Mouse (Mus musculus): Measurements from ENCODE around the gene Nek5. TPM values are rescaled to one million over a fixed set of nuclear protein-coding genes. Genes with fewer than 3 reads are reported as not detected.
A peak's percentile ranks its signal among the peaks of the same experiment; 100 is the strongest.

Gene Nek5
- total and polyA plus RNA-seq, 3 experiments: 0.04 TPM; not detected in 2

GRCm38 (mm10) chr8:22056850-22057249 lies 68.0 kb downstream of the Nek5 start:
- Histone ChIP-seq H3K36me3 (ENCODE audit: control insufficient read depth in 1 of 2, insufficient read depth in 2 of 2, low read length in 2 of 2) (peaks cover 0 to 38% of the 10 kb centered on the region in 2 experiments; a peak in 3 of 4 replicates), H3K79me2 (ENCODE audit: control insufficient read depth, insufficient read depth, low read length, poor library complexity) (peaks cover 76% of the 10 kb centered on the region), H3K4me1 (ENCODE audit: control insufficient read depth in 1 of 2, insufficient read depth in 2 of 2, low read length in 2 of 2) (peaks cover 14 to 32% of the 10 kb centered on the region in 2 experiments), H3K4me3 (ENCODE audit: control insufficient read depth in 1 of 2, insufficient read depth in 1 of 2, low read depth in 2 of 2, low read length in 2 of 2) (peak overlapping the region; percentile 50 to 92), H3K27ac (ENCODE audit: control insufficient read depth, low read depth, low read length) (peak overlapping the region; percentile 99), H3K9ac (ENCODE audit: control insufficient read depth, low read depth, low read length, poor library complexity, severe bottlenecking) (peak overlapping the region; percentile 77), H3K9me3 (replicated peaks; ENCODE audit: insufficient read depth, low read length) (no peaks in the 10 kb centered on the region), H3K27me3 (ENCODE audit: control insufficient read depth in 1 of 2, insufficient read depth in 2 of 2, low read length in 2 of 2) (no peaks in the 10 kb centered on the region)
- peak; percentile 71 for TF ChIP-seq TCF12 (IDR thresholded peaks at IDR 0.05; ENCODE audit: low read depth, low read length)
- peak; percentile 34; the same call in 1 of the 2 replicates for TF ChIP-seq TAL1 (IDR thresholded peaks at IDR 0.05; ENCODE audit: low read length)
- no peak for TF ChIP-seq E2F4 (IDR thresholded peaks at IDR 0.05; ENCODE audit: borderline replicate concordance, low read depth, low read length)
- TF ChIP-seq BHLHE40 (IDR thresholded peaks at IDR 0.05; ENCODE audit: borderline replicate concordance, low read depth, low read length): peak; percentile 2; the same call in 1 of the 2 replicates
- peak; percentile 87 for TF ChIP-seq MXI1 (IDR thresholded peaks at IDR 0.05; ENCODE audit: low read depth, low read length)
- TF ChIP-seq SIN3A (IDR thresholded peaks at IDR 0.05; ENCODE audit: low read length): peak; percentile 88
- TF ChIP-seq ZMIZ1 (IDR thresholded peaks at IDR 0.05; ENCODE audit: low read depth, low read length): 0 out of 2 replicates have a peak, but pooled peaks have one; percentile 30
- peak; percentile 61; the same call in 1 of the 2 replicates for TF ChIP-seq MAZ (IDR thresholded peaks at IDR 0.05; ENCODE audit: low read depth, low read length)
- 0 out of 2 replicates have a peak, but pooled peaks have one; percentile 10 for TF ChIP-seq HCFC1 (IDR thresholded peaks at IDR 0.05; ENCODE audit: low read depth, low read length)
- TF ChIP-seq USF1 (IDR thresholded peaks at IDR 0.05; ENCODE audit: low read depth, low read length): no peak
- TF ChIP-seq POLR2A (IDR thresholded peaks at IDR 0.05; ENCODE audit: control insufficient read depth in 1 of 2, insufficient read depth in 1 of 2, low read depth in 1 of 2, low read length in 2 of 2, poor library complexity in 1 of 2): peak in 1 of 2 experiments; percentile 70; a peak in 2 of 4 replicates
- peak; percentile 82 to 88 for TF ChIP-seq EP300 (IDR thresholded peaks at IDR 0.05; ENCODE audit: low read depth in 1 of 2, low read length in 2 of 2)
- no peak for TF ChIP-seq UBTF (IDR thresholded peaks at IDR 0.05; ENCODE audit: borderline replicate concordance, insufficient read depth, low read depth, low read length)
- TF ChIP-seq RAD21 (IDR thresholded peaks at IDR 0.05; ENCODE audit: low read depth, low read length): no peak
- no peak for TF ChIP-seq RCOR1 (IDR thresholded peaks at IDR 0.05; ENCODE audit: low read depth, low read length)
- TF ChIP-seq JUND (IDR thresholded peaks at IDR 0.05; ENCODE audit: low read depth, low read length): peak; percentile 81; the same call in 1 of the 2 replicates
- TF ChIP-seq ETS1 (IDR thresholded peaks at IDR 0.05; ENCODE audit: low read depth, low read length): peak; percentile 85
- TF ChIP-seq ZC3H11A (IDR thresholded peaks at IDR 0.05; ENCODE audit: low read depth, low read length): no peak
- TF ChIP-seq TBP (IDR thresholded peaks at IDR 0.05; ENCODE audit: low read depth, low read length): peak; percentile 75
- TF ChIP-seq GATA1 (IDR thresholded peaks at IDR 0.05; ENCODE audit: low read depth, low read length): peak; percentile 81
- TF ChIP-seq POLR2AphosphoS2 (IDR thresholded peaks at IDR 0.05; ENCODE audit: low read length): no peak
- TF ChIP-seq MAX (IDR thresholded peaks at IDR 0.05; ENCODE audit: low read length): peak; percentile 89
- TF ChIP-seq NELFE (IDR thresholded peaks at IDR 0.05; ENCODE audit: low read depth, low read length): peak; percentile 49; the same call in 1 of the 2 replicates
- TF ChIP-seq CHD2 (IDR thresholded peaks at IDR 0.05; ENCODE audit: low read length): peak; percentile 44; the same call in 1 of the 2 replicates
- no peak for TF ChIP-seq MEF2A (IDR thresholded peaks at IDR 0.05; ENCODE audit: extremely low read depth, insufficient replicate concordance, low read depth, low read length, poor library complexity, severe bottlenecking)
- no peak for TF ChIP-seq CTCF (IDR thresholded peaks at IDR 0.05 in 2 of 3, conservative IDR thresholded peaks at IDR 0.05 in 1 of 3; ENCODE audit: control insufficient read depth in 1 of 3, insufficient read depth in 1 of 3, low read depth in 2 of 3, low read length in 3 of 3, poor library complexity in 1 of 3, severe bottlenecking in 1 of 3)
- TF ChIP-seq CHD1 (IDR thresholded peaks at IDR 0.05; ENCODE audit: low read depth, low read length): no peak
- TF ChIP-seq MYC (IDR thresholded peaks at IDR 0.05; ENCODE audit: low read depth, low read length): peak; percentile 95
- peak; percentile 92 for DNase-seq (ENCODE audit: low read depth, low spot score)

Measured in MEL (cell line).